Comparison of ENCODE assay signal across 42 mouse cellular contexts in genomic region chr7:6162172-6162571, GRCm38 (mm10). TPM values are rescaled to one million over a fixed set of nuclear protein-coding genes. Genes with fewer than 3 reads are reported as not detected.
"Had no signal": no experiment of that assay in that cellular context is flagged by ENCODE, and none has a peak within 500 bp of the region (broad histone marks: within the 10 kb centered on the region; RNA-seq: fewer than 3 reads in every experiment).

No protein-coding gene starts in this region.

- H3K9me3 ChIP-seq: heart, embryonic 10.5 days; heart, embryonic 12.5 days; hindbrain, embryonic 10.5 days; hindbrain, embryonic 12.5 days; intestine, embryonic 15.5 days; limb, embryonic 13.5 days; limb, embryonic 15.5 days; liver, embryonic 12.5 days had no signal

- H3K4me1 ChIP-seq: heart, embryonic 10.5 days; heart, embryonic 12.5 days; hindbrain, embryonic 10.5 days; hindbrain, embryonic 12.5 days; intestine, embryonic 15.5 days; limb, embryonic 13.5 days had no signal

- H3K4me2 ChIP-seq: heart, embryonic 12.5 days; hindbrain, embryonic 12.5 days; hindbrain, embryonic 14.5 days; intestine, embryonic 15.5 days; limb, embryonic 13.5 days; limb, embryonic 15.5 days; liver, embryonic 12.5 days had no signal

- H3K4me3 ChIP-seq: gastrocnemius, adult 2 months; heart, embryonic 10.5 days; heart, embryonic 12.5 days; hindbrain, embryonic 10.5 days; hindbrain, embryonic 12.5 days; intestine, embryonic 15.5 days; layer of hippocampus, adult 2 months; limb, embryonic 13.5 days; limb, embryonic 15.5 days; liver, embryonic 12.5 days had no signal

- ATAC-seq: hindbrain, embryonic 16.5 days; inflammation-experienced regulatory T-cells, adult 6 months; intestine, embryonic 15.5 days; intestine, postnatal 0 days; liver, embryonic 12.5 days had no signal

- H3K9ac ChIP-seq: heart, embryonic 12.5 days; hindbrain, embryonic 12.5 days; hindbrain, embryonic 14.5 days; intestine, embryonic 15.5 days; limb, embryonic 13.5 days; limb, embryonic 15.5 days; liver, embryonic 12.5 days; liver, embryonic 14.5 days had no signal

- DNase-seq: gastrocnemius, adult 2 months; gastrocnemius, postnatal 10 days; gastrocnemius, postnatal 25 days; heart, postnatal 10 days; heart, postnatal 4 days; kidney, adult 18-20 months; kidney, adult 8-10 months; kidney, postnatal 10 days; kidney, postnatal 25 days; kidney, postnatal 4 days; layer of hippocampus, postnatal 36 days; left cerebral cortex, postnatal 4 days had no signal

- H3K36me3 ChIP-seq: heart, embryonic 10.5 days; heart, embryonic 12.5 days; hindbrain, embryonic 10.5 days; hindbrain, embryonic 12.5 days; intestine, embryonic 15.5 days; limb, embryonic 13.5 days; limb, embryonic 15.5 days; liver, embryonic 12.5 days had no signal

- H3K27me3 ChIP-seq: heart, embryonic 12.5 days; hindbrain, embryonic 12.5 days; intestine, embryonic 15.5 days; limb, embryonic 13.5 days; limb, embryonic 15.5 days had no signal

- H3K27ac ChIP-seq: gastrocnemius, adult 2 months; heart, embryonic 10.5 days; hindbrain, embryonic 10.5 days; hindbrain, embryonic 12.5 days; hindbrain, embryonic 14.5 days; intestine, embryonic 15.5 days; layer of hippocampus, adult 2 months; limb, embryonic 13.5 days; limb, embryonic 15.5 days; liver, embryonic 12.5 days; liver, embryonic 14.5 days had no signal

RNA-seq across cellular contexts. Expression of gene Galp, which starts 34.7 kb away (rescaled TPM):
- total RNA-seq: gastrocnemius, adult 2 months; gastrocnemius, postnatal 10 days; gastrocnemius, postnatal 25 days; gastrocnemius, postnatal 4 days; granulocyte monocyte progenitor cell, adult 5-6 weeks; heart, adult 8-10 months; heart, postnatal 10 days; heart, postnatal 25 days; heart, postnatal 4 days; layer of hippocampus, adult 2 months; layer of hippocampus, postnatal 10 days; layer of hippocampus, postnatal 36 days; left cerebral cortex, adult 18-20 months; left cerebral cortex, adult 8-10 months; left cerebral cortex, postnatal 10 days; left cerebral cortex, postnatal 25 days; left cerebral cortex, postnatal 4 days; liver, adult 2 months had no signal
- polyA plus RNA-seq: heart, embryonic 10.5 days; heart, embryonic 12.5 days; heart, embryonic 14.5 days; heart, embryonic 16.5 days; hindbrain, embryonic 10.5 days; hindbrain, embryonic 12.5 days; hindbrain, embryonic 14.5 days; hindbrain, embryonic 16.5 days; inflammation-experienced regulatory T-cells, adult 6 months; intestine, embryonic 15.5 days; intestine, postnatal 0 days; kidney, embryonic 14.5 days; kidney, embryonic 16.5 days; limb, embryonic 11.5 days; limb, embryonic 13.5 days; limb, embryonic 15.5 days; liver, adult 2 months; liver, embryonic 12.5 days; liver, embryonic 14.5 days; liver, embryonic 16.5 days had no signal

RNA-seq across cellular contexts. Expression of gene Zscan5b, which starts 59.9 kb away (rescaled TPM):
- total RNA-seq: gastrocnemius, adult 2 months; gastrocnemius, postnatal 10 days; gastrocnemius, postnatal 25 days; gastrocnemius, postnatal 4 days; granulocyte monocyte progenitor cell, adult 5-6 weeks; heart, adult 8-10 months; heart, postnatal 10 days; heart, postnatal 25 days; heart, postnatal 4 days; layer of hippocampus, adult 2 months; layer of hippocampus, postnatal 10 days; layer of hippocampus, postnatal 36 days; left cerebral cortex, adult 18-20 months; left cerebral cortex, adult 8-10 months; left cerebral cortex, postnatal 10 days; left cerebral cortex, postnatal 25 days; left cerebral cortex, postnatal 4 days; liver, adult 2 months had no signal
- polyA plus RNA-seq: heart, embryonic 10.5 days; heart, embryonic 12.5 days; heart, embryonic 14.5 days; heart, embryonic 16.5 days; hindbrain, embryonic 10.5 days; hindbrain, embryonic 12.5 days; hindbrain, embryonic 14.5 days; hindbrain, embryonic 16.5 days; intestine, embryonic 15.5 days; intestine, postnatal 0 days; kidney, embryonic 14.5 days; kidney, embryonic 16.5 days; limb, embryonic 11.5 days; limb, embryonic 13.5 days; limb, embryonic 15.5 days; liver, adult 2 months; liver, embryonic 12.5 days; liver, embryonic 14.5 days; liver, embryonic 16.5 days had no signal
